Mouse (Mus musculus): ENCODE results near the gene Acsf2. TPM values are rescaled to one million over a fixed set of nuclear protein-coding genes. Genes with fewer than 3 reads are reported as not detected.

The Acsf2 gene
- polyA plus RNA-seq, 1 experiment: 19.8 TPM

Other genes starting within 250 kb of the Acsf2 start
- gene Abcc3, start 208.9 kb downstream of the Acsf2 start, polyA plus RNA-seq (2012; rRNA removed): 48.1 and 67.9 TPM in 2 replicates
- gene Cacna1g, start 127.7 kb downstream of the Acsf2 start, polyA plus RNA-seq (2012; rRNA removed): 8.8 and 10.1 TPM in 2 replicates
- gene Spata20, start 115.7 kb downstream of the Acsf2 start, polyA plus RNA-seq (2012; rRNA removed): 0.05 TPM in 1 of 2 replicates, not detected in the other
- gene Epn3, start 101.9 kb downstream of the Acsf2 start, polyA plus RNA-seq (2012; rRNA removed): 1.6 and 2.4 TPM in 2 replicates
- 0.84 and 1.2 TPM in 2 replicates for gene Mycbpap, start 80.1 kb downstream of the Acsf2 start, polyA plus RNA-seq (2012; rRNA removed)
- 2.5 and 6.2 TPM in 2 replicates for gene Rsad1, start 52.6 kb downstream of the Acsf2 start, polyA plus RNA-seq (2012; rRNA removed)
- 0.63 and 1.1 TPM in 2 replicates for gene Chad, start 36.8 kb downstream of the Acsf2 start, polyA plus RNA-seq (2012; rRNA removed)
- 165 and 204 TPM in 2 replicates for gene Lrrc59, start 27.9 kb upstream of the Acsf2 start, polyA plus RNA-seq (2012; rRNA removed)
- 60.7 and 77.6 TPM in 2 replicates for gene Mrpl27, start 51.9 kb upstream of the Acsf2 start, polyA plus RNA-seq (2012; rRNA removed)
- gene Eme1, start 52.1 kb upstream of the Acsf2 start, polyA plus RNA-seq (2012; rRNA removed): 5.9 and 7.3 TPM in 2 replicates
- 14.7 and 17.7 TPM in 2 replicates for gene Xylt2, start 75.6 kb upstream of the Acsf2 start, polyA plus RNA-seq (2012; rRNA removed)
- gene Gm11541, start 102.6 kb upstream of the Acsf2 start, polyA plus RNA-seq (2012; rRNA removed): not detected in 2 replicates
- gene Cdc34b, start 139.9 kb upstream of the Acsf2 start, polyA plus RNA-seq (2012; rRNA removed): not detected in 2 replicates
- gene Tmem92, start 180.8 kb upstream of the Acsf2 start, polyA plus RNA-seq (2012; rRNA removed): 0.43 and 1.2 TPM in 2 replicates